Mouse (Mus musculus) liver, embryonic 16.5 days (tissue): ENCODE measurements around the gene Gpr84. TPM values are rescaled to one million over a fixed set of nuclear protein-coding genes. Genes with fewer than 3 reads are reported as not detected.
"Not testable (repeated sequence)": the region's sequence is repeated elsewhere in the genome, so short reads cannot be mapped to it uniquely, and the experiment has no call there.

Source experiments
- ATAC-seq: fragments of 200-750 bp; cut with Nextera tagmentation; 2 replicates; pipeline ENCODE4 v1.8.0; 2017; ENCODE audit warnings: low read depth, mild to moderate bottlenecking, moderate number of reproducible peaks, moderate library complexity
- H3K27ac ChIP-seq: fragments of 300-500 bp; sonication (generic); 2 replicates; pipeline ENCODE4 v1.5.1; 2014; ENCODE audit warnings: mild to moderate bottlenecking, low read length
- H3K27me3 ChIP-seq: fragments of 300-500 bp; sonication (generic); 2 replicates; pipeline ENCODE4 v1.6.1; 2014; ENCODE audit warnings: low read depth, low read length, mixed read lengths; ENCODE audit not compliant: control insufficient read depth, insufficient read depth
- H3K36me3 ChIP-seq: fragments of 300-500 bp; sonication (generic); 2 replicates; pipeline ENCODE4 v1.6.1; 2014; ENCODE audit warnings: mild to moderate bottlenecking; ENCODE audit not compliant: control insufficient read depth, insufficient read depth
- H3K4me1 ChIP-seq: fragments of 300-500 bp; sonication (generic); 2 replicates; pipeline ENCODE4 v1.6.1; 2014; ENCODE audit warnings: low read depth, low read length, mixed read lengths; ENCODE audit not compliant: control insufficient read depth
- H3K4me2 ChIP-seq: fragments of 300-500 bp; sonication (generic); 2 replicates; pipeline ENCODE4 v1.6.1; 2014; ENCODE audit warnings: low read depth, low read length, mixed read lengths
- H3K4me3 ChIP-seq: fragments of 300-500 bp; sonication (generic); 2 replicates; pipeline ENCODE4 v1.5.1; 2014; ENCODE audit warnings: low read depth, mild to moderate bottlenecking, low read length
- H3K9ac ChIP-seq: fragments of 300-500 bp; sonication (generic); 2 replicates; pipeline ENCODE4 v1.6.1; 2014; ENCODE audit warnings: low read depth, low read length
- H3K9me3 ChIP-seq: fragments of 300-500 bp; sonication (generic); replicated peaks from 2 replicates; pipeline ENCODE4 v1.6.1; 2016; ENCODE audit warnings: low read length; ENCODE audit not compliant: control insufficient read depth
- WGBS: fragments of 180-500 bp; shearing (Covaris S2); extraction: QIAGEN DNeasy Blood & Tissue Kit; methylation state at CpG from one replicate; pipeline ENCODE4 v1.1.7; 2014; ENCODE audit not compliant: insufficient replicate concordance; 5-methylcytosine and 5-hydroxymethylcytosine counted together
- polyA plus RNA-seq: library from polyadenylated mRNA; unstranded; fragments of >200 nt; fragmentation: Nextera tagmentation; extraction: Ambion mirVana; gene quantifications from 2 replicates; pipeline ENCODE4 v1.2.1, GENCODE M21; 2015

Gene Gpr84
- polyA plus RNA-seq, 1 experiment from 2014 or later = 1.0 TPM

- WGBS = 64% methylated on average over 7 of the region's 7 CpGs
- Histone ChIP-seq H3K4me3 (no peak overlapping the region), H3K4me2 (no peak overlapping the region), H3K27me3 (no peaks in the 10 kb centered on the region), H3K4me1 (peaks cover 48% of the 10 kb centered on the region), H3K27ac (no peak overlapping the region), H3K9ac (no peak overlapping the region), H3K36me3 (peaks cover 4% of the 10 kb centered on the region), H3K9me3 (no peaks in the 10 kb centered on the region)
- no peak for ATAC-seq
Observed at GRCm38 (mm10) chr15:103277949-103278348, 32.5 kb downstream of the Gpr84 start.

- H3K4me3 ChIP-seq, H3K9ac ChIP-seq, H3K4me2 ChIP-seq, ATAC-seq, H3K9me3 ChIP-seq, H3K27me3 ChIP-seq, H3K36me3 ChIP-seq, H3K27ac ChIP-seq: not testable (repeated sequence)
- peaks cover 46% of the 10 kb centered on the region for H3K4me1 ChIP-seq
- WGBS = 91% methylated on average over 2 of the region's 3 CpGs
Observed at GRCm38 (mm10) chr15:103275943-103276342, 34.5 kb downstream of the Gpr84 start.

GRCm38 (mm10) chr15:103272419-103273279, 37.8 kb downstream of the Gpr84 start, which contains the start of gene Copz1:
TSS of gene Copz1 (plus strand) at chr15:103272714.
- under 1% methylated on average over 38 of the region's 38 CpGs for WGBS
- Histone ChIP-seq H3K9ac (peak within 1 kb of the TSS; percentile 87), H3K27ac (peak within 1 kb of the TSS; percentile 85), H3K9me3 (no peaks in the 10 kb centered on the region), H3K4me1 (peaks cover 32% of the 10 kb centered on the region), H3K4me3 (peak within 1 kb of the TSS; percentile 85), H3K27me3 (no peaks in the 10 kb centered on the region), H3K4me2 (peak within 1 kb of the TSS; percentile 78), H3K36me3 (peaks cover under 1% of the 10 kb centered on the region; the same call in 1 of the 2 replicates)
- peak; percentile 97 for ATAC-seq

- Histone ChIP-seq H3K4me3 (no peak overlapping the region), H3K36me3 (no peaks in the 10 kb centered on the region), H3K27me3 (no peaks in the 10 kb centered on the region), H3K4me1 (peaks cover 25% of the 10 kb centered on the region), H3K9ac (peak overlapping the region; percentile 19; the same call in 1 of the 2 replicates), H3K9me3 (no peaks in the 10 kb centered on the region), H3K27ac (0 out of 2 replicates have a peak overlapping the region, but pooled peaks have one; percentile 4), H3K4me2 (no peak overlapping the region)
- 46% methylated on average over 4 of the region's 4 CpGs for WGBS
- no peak for ATAC-seq
Observed at GRCm38 (mm10) chr15:103268903-103269302, 41.5 kb downstream of the Gpr84 start.

- H3K4me1 ChIP-seq = peaks cover 29% of the 10 kb centered on the region
- H3K36me3 ChIP-seq = no peaks in the 10 kb centered on the region
- H3K4me2 ChIP-seq = peak overlapping the region; percentile 11; the same call in 1 of the 2 replicates
- no peaks in the 10 kb centered on the region for H3K27me3 ChIP-seq
- H3K27ac ChIP-seq = peak overlapping the region; percentile 64
- H3K9ac ChIP-seq = no peak overlapping the region
- H3K4me3 ChIP-seq = no peak overlapping the region
- H3K9me3 ChIP-seq = no peaks in the 10 kb centered on the region
- WGBS = 57% methylated on average over 2 of the region's 2 CpGs
- peak; percentile 61 for ATAC-seq
Observed at GRCm38 (mm10) chr15:103264794-103265193, 45.6 kb downstream of the Gpr84 start.

- WGBS = 16% methylated on average over 1 of the region's 1 CpGs
- H3K4me1 ChIP-seq = peaks cover 52% of the 10 kb centered on the region
- no peaks in the 10 kb centered on the region for H3K36me3 ChIP-seq
- peak overlapping the region; percentile 37 for H3K4me2 ChIP-seq
- H3K27me3 ChIP-seq = no peaks in the 10 kb centered on the region
- no peak overlapping the region for H3K4me3 ChIP-seq
- no peaks in the 10 kb centered on the region for H3K9me3 ChIP-seq
- peak overlapping the region; percentile 91 for H3K27ac ChIP-seq
- ATAC-seq = no peak
- peak overlapping the region; percentile 8 for H3K9ac ChIP-seq
Observed at GRCm38 (mm10) chr15:103259989-103260388, 50.4 kb downstream of the Gpr84 start.

- 41% methylated on average over 5 of the region's 5 CpGs for WGBS
- peak overlapping the region; percentile 99 for H3K27ac ChIP-seq
- H3K4me1 ChIP-seq = peaks cover 45% of the 10 kb centered on the region
- H3K27me3 ChIP-seq = no peaks in the 10 kb centered on the region
- peak overlapping the region; percentile 76; the same call in 1 of the 2 replicates for H3K4me3 ChIP-seq
- peak overlapping the region; percentile 73 for H3K9ac ChIP-seq
- ATAC-seq = no peak
- H3K4me2 ChIP-seq = peak overlapping the region; percentile 90
- H3K9me3 ChIP-seq = no peaks in the 10 kb centered on the region
- H3K36me3 ChIP-seq = no peaks in the 10 kb centered on the region
Observed at GRCm38 (mm10) chr15:103259162-103259561, 51.2 kb downstream of the Gpr84 start.
